Mouse (Mus musculus) cortical plate, adult 2 months (tissue): ENCODE measurements around the gene Mrap.

ENCODE experiments used
- CTCF ChIP-seq: fragments of 200-500 bp; IDR thresholded peaks from 2 replicates; pipeline ENCODE4 v1.5.1; 2011; ENCODE audit warnings: mild to moderate bottlenecking, control low read depth, low read length; ENCODE audit not compliant: insufficient read depth; ENCODE audit errors: extremely low read depth
- POLR2A ChIP-seq: fragments of 200-500 bp; IDR thresholded peaks from 2 replicates; pipeline ENCODE4 v1.6.1; 2011; ENCODE audit warnings: mild to moderate bottlenecking, low read length, control low read depth; ENCODE audit not compliant: insufficient read depth; ENCODE audit errors: extremely low read depth

- TF ChIP-seq CTCF (no peak), POLR2A (no peak)
Measured at GRCm38 (mm10) chr16:90759335-90759734, 21.3 kb downstream of the Mrap start.
